ENCODE assay signal across 15 mouse cellular contexts in genomic region chr13:54431161-54431560, GRCm38 (mm10).
"Had no signal": no experiment of that assay in that cellular context is flagged by ENCODE, and none has a peak within 500 bp of the region (broad histone marks: within the 10 kb centered on the region; RNA-seq: fewer than 3 reads in every experiment).

No protein-coding gene starts in this region.

- H3K9me3 ChIP-seq: liver, embryonic 13.5 days; midbrain, embryonic 13.5 days; neural tube, embryonic 13.5 days had no signal

- H3K4me2 ChIP-seq: liver, embryonic 13.5 days; midbrain, embryonic 13.5 days; neural tube, embryonic 13.5 days had no signal

- DNase-seq: kidney, adult 8-10 months; kidney, postnatal 25 days; layer of hippocampus, adult 9-11 months; liver, embryonic 13.5 days; lung, adult 2 months; lung, postnatal 14 days; lung, postnatal 4 days; retina, postnatal 1 day; thymus, adult 18-20 months; thymus, postnatal 36 days had no signal

- ATAC-seq: midbrain, embryonic 13.5 days; midbrain, embryonic 16.5 days had no signal

- H3K27me3 ChIP-seq: liver, embryonic 13.5 days; midbrain, embryonic 13.5 days; neural tube, embryonic 13.5 days had no signal

- H3K4me1 ChIP-seq: liver, embryonic 13.5 days; neural tube, embryonic 13.5 days had no signal

- H3K9ac ChIP-seq: liver, embryonic 13.5 days; midbrain, embryonic 13.5 days; neural tube, embryonic 13.5 days had no signal

- H3K27ac ChIP-seq: layer of hippocampus, adult 2 months; liver, embryonic 13.5 days; midbrain, embryonic 13.5 days; neural tube, embryonic 13.5 days had no signal

- H3K4me3 ChIP-seq: layer of hippocampus, adult 2 months; liver, embryonic 13.5 days; midbrain, embryonic 13.5 days; myocyte; neural tube, embryonic 13.5 days had no signal

- H3K36me3 ChIP-seq: liver, embryonic 13.5 days; midbrain, embryonic 13.5 days; neural tube, embryonic 13.5 days had no signal
